Comparison of ENCODE assay signal across 23 mouse cellular contexts in genomic region chr8:105158084-105158483, GRCm38 (mm10). TPM values are rescaled to one million over a fixed set of nuclear protein-coding genes. Genes with fewer than 3 reads are reported as not detected.
DNase-seq lines count a peak whose midpoint lies in the region; ATAC-seq and TF ChIP-seq lines count a peak whose summit lies in the region.
"Had no signal": no experiment of that assay in that cellular context is flagged by ENCODE, and none has a peak within 500 bp of the region (broad histone marks: within the 10 kb centered on the region; RNA-seq: fewer than 3 reads in every experiment).

No protein-coding gene starts in this region.

- intact Hi-C loops in gastrocnemius, postnatal 14 days (cut with DNase I; ENCODE audit: low total_unique reads) = loop anchor here (5.0 kb wide), 1 partner anchor 49 kb away; no protein-coding TSS in a partner anchor

- no peaks in the 10 kb centered on the region for H3K36me3 ChIP-seq in liver, postnatal 0 days (replicated peaks; ENCODE audit: insufficient read depth, low read length)
- H3K36me3 ChIP-seq in liver, embryonic 12.5 days = no peaks in the 10 kb centered on the region
- H3K36me3 ChIP-seq in MEL (ENCODE audit: control insufficient read depth in 1 of 2, insufficient read depth in 2 of 2, low read length in 2 of 2) = no peaks in the 10 kb centered on the region
- H3K36me3 ChIP-seq: hindbrain, embryonic 15.5 days; limb, embryonic 15.5 days; lung, embryonic 15.5 days; neural tube, embryonic 12.5 days had no signal

- no peak overlapping the region for H3K27ac ChIP-seq in liver, postnatal 0 days (ENCODE audit: low read depth)
- H3K27ac ChIP-seq in liver, embryonic 12.5 days = no peak overlapping the region
- H3K27ac ChIP-seq in MEL (ENCODE audit: control insufficient read depth, low read depth, low read length) = no peak overlapping the region
- H3K27ac ChIP-seq: hindbrain, embryonic 15.5 days; limb, embryonic 15.5 days; lung, embryonic 15.5 days; neural tube, embryonic 12.5 days had no signal

- DNase-seq in liver, postnatal 0 days = no peak
- peak; percentile 15 to 24 for DNase-seq in B cell, adult 2 months
- peak; percentile 34 for DNase-seq in MEL (ENCODE audit: low read depth, low spot score)
- no peak for DNase-seq in frontal cortex, postnatal 10 days (ENCODE audit: low spot score in 2 of 2)
- DNase-seq in embryo, embryonic 9.5 days (ENCODE audit: extremely low spot score) = no peak
- no peak for DNase-seq in gastrocnemius, postnatal 14 days
- DNase-seq: forebrain, postnatal 0 days had no signal

- peak; percentile 35; the same call in 1 of the 2 replicates for ATAC-seq in liver, postnatal 0 days
- no peak for ATAC-seq in liver, embryonic 12.5 days
- peak; percentile 56; the same call in 1 of the 2 replicates for ATAC-seq in megakaryocyte progenitor cell, adult 5-6 weeks (replicated peaks; ENCODE audit: poor library complexity)
- ATAC-seq: forebrain, postnatal 0 days had no signal

- TF ChIP-seq EP300 in liver, postnatal 0 days (IDR thresholded peaks at IDR 0.05; ENCODE audit: low read depth) = no peak
- TF ChIP-seq EP300 in MEL (IDR thresholded peaks at IDR 0.05; ENCODE audit: low read depth in 1 of 2, low read length in 2 of 2) = no peak

- H3K4me1 ChIP-seq in liver, postnatal 0 days (ENCODE audit: insufficient read depth) = no peaks in the 10 kb centered on the region; the same call in 1 of the 2 replicates
- H3K4me1 ChIP-seq in liver, embryonic 12.5 days = 0 out of 2 replicates have a peak, but pooled peaks cover 3% of the 10 kb centered on the region
- H3K4me1 ChIP-seq in MEL (ENCODE audit: control insufficient read depth in 1 of 2, insufficient read depth in 2 of 2, low read length in 2 of 2) = 0 out of 4 replicates have a peak, but pooled peaks cover 0 to 2% of the 10 kb centered on the region in 2 experiments

- no peak for TF ChIP-seq POLR2A in MEL (IDR thresholded peaks at IDR 0.05; ENCODE audit: control insufficient read depth in 1 of 2, insufficient read depth in 1 of 2, low read depth in 1 of 2, low read length in 2 of 2, poor library complexity in 1 of 2)

- no peak overlapping the region for H3K9ac ChIP-seq in liver, postnatal 0 days (replicated peaks)
- H3K9ac ChIP-seq in liver, embryonic 12.5 days = no peak overlapping the region
- no peak overlapping the region for H3K9ac ChIP-seq in MEL (ENCODE audit: control insufficient read depth, low read depth, low read length, poor library complexity, severe bottlenecking)
- H3K9ac ChIP-seq: forebrain, postnatal 0 days; hindbrain, embryonic 15.5 days; limb, embryonic 15.5 days; lung, embryonic 15.5 days; neural tube, embryonic 12.5 days had no signal

- 62% methylated on average over 3 of the region's 3 CpGs for WGBS in liver, postnatal 0 days (ENCODE audit: insufficient replicate concordance)
- 57% methylated on average over 3 of the region's 3 CpGs for WGBS in liver, embryonic 12.5 days (ENCODE audit: insufficient replicate concordance)

- no peaks in the 10 kb centered on the region for H3K9me3 ChIP-seq in liver, postnatal 0 days (ENCODE audit: low read length)
- no peaks in the 10 kb centered on the region for H3K9me3 ChIP-seq in liver, embryonic 12.5 days (replicated peaks)
- H3K9me3 ChIP-seq in MEL (replicated peaks; ENCODE audit: insufficient read depth, low read length) = no peaks in the 10 kb centered on the region
- H3K9me3 ChIP-seq: hindbrain, embryonic 15.5 days; limb, embryonic 15.5 days; lung, embryonic 15.5 days; neural tube, embryonic 12.5 days had no signal

- no peak for TF ChIP-seq CTCF in liver, postnatal 0 days (IDR thresholded peaks at IDR 0.05; ENCODE audit: low read depth)
- TF ChIP-seq CTCF in MEL (IDR thresholded peaks at IDR 0.05 in 2 of 3, conservative IDR thresholded peaks at IDR 0.05 in 1 of 3; ENCODE audit: control insufficient read depth in 1 of 3, insufficient read depth in 1 of 3, low read depth in 2 of 3, low read length in 3 of 3, poor library complexity in 1 of 3, severe bottlenecking in 1 of 3) = no peak; a peak in 1 of 6 replicates

- TF ChIP-seq RAD21 in MEL (IDR thresholded peaks at IDR 0.05; ENCODE audit: low read depth, low read length) = no peak

- no peak overlapping the region for H3K4me2 ChIP-seq in liver, postnatal 0 days (ENCODE audit: low read depth, low read length)
- H3K4me2 ChIP-seq in liver, embryonic 12.5 days = no peak overlapping the region
- H3K4me2 ChIP-seq: heart, embryonic 11.5 days; hindbrain, embryonic 15.5 days; limb, embryonic 15.5 days; lung, embryonic 15.5 days; neural tube, embryonic 12.5 days had no signal

- H3K79me2 ChIP-seq in MEL (ENCODE audit: control insufficient read depth, insufficient read depth, low read length, poor library complexity) = no peaks in the 10 kb centered on the region

- H3K4me3 ChIP-seq in liver, postnatal 0 days (ENCODE audit: low read depth, low read length) = no peak overlapping the region
- H3K4me3 ChIP-seq in liver, embryonic 12.5 days = no peak overlapping the region
- no peak overlapping the region for H3K4me3 ChIP-seq in MEL (ENCODE audit: control insufficient read depth in 1 of 2, insufficient read depth in 1 of 2, low read depth in 2 of 2, low read length in 2 of 2)
- H3K4me3 ChIP-seq: erythroblast, embryonic 14.5 days; hindbrain, embryonic 15.5 days; limb, embryonic 15.5 days; lung, embryonic 15.5 days; neural tube, embryonic 12.5 days had no signal

- no peaks in the 10 kb centered on the region for H3K27me3 ChIP-seq in liver, postnatal 0 days (ENCODE audit: insufficient read depth, low read length)
- peaks cover 20% of the 10 kb centered on the region for H3K27me3 ChIP-seq in liver, embryonic 12.5 days (replicated peaks)
- H3K27me3 ChIP-seq in MEL (ENCODE audit: control insufficient read depth in 1 of 2, insufficient read depth in 2 of 2, low read length in 2 of 2) = peaks cover 0 to 2% of the 10 kb centered on the region in 2 experiments; a peak in 2 of 4 replicates
- H3K27me3 ChIP-seq: limb, embryonic 15.5 days; neural tube, embryonic 12.5 days had no signal

TF ChIP-seq in MEL, 35 proteins besides CTCF, POLR2A, EP300 and RAD21:
- TF ChIP-seq KAT2A (conservative IDR thresholded peaks at IDR 0.05; ENCODE audit: low read depth, low read length) = no peak
- TF ChIP-seq ZNF384 (IDR thresholded peaks at IDR 0.05; ENCODE audit: low read depth, low read length) = no peak
- no peak for TF ChIP-seq NRF1 (IDR thresholded peaks at IDR 0.05; ENCODE audit: insufficient read depth, low read depth, low read length, poor library complexity, severe bottlenecking)
- no peak for TF ChIP-seq TCF12 (IDR thresholded peaks at IDR 0.05; ENCODE audit: low read depth, low read length)
- no peak for TF ChIP-seq ETS1 (IDR thresholded peaks at IDR 0.05; ENCODE audit: low read depth, low read length)
- no peak for TF ChIP-seq GATA1 (IDR thresholded peaks at IDR 0.05; ENCODE audit: low read depth, low read length)
- no peak for TF ChIP-seq USF2 (IDR thresholded peaks at IDR 0.05; ENCODE audit: borderline replicate concordance in 1 of 2, insufficient read depth in 1 of 2, low read depth in 1 of 2, low read length in 2 of 2)
- no peak for TF ChIP-seq POLR2AphosphoS2 (IDR thresholded peaks at IDR 0.05; ENCODE audit: low read length)
- no peak for TF ChIP-seq CHD1 (IDR thresholded peaks at IDR 0.05; ENCODE audit: low read depth, low read length)
- TF ChIP-seq MYC (IDR thresholded peaks at IDR 0.05; ENCODE audit: low read depth, low read length) = no peak
- no peak for TF ChIP-seq JUND (IDR thresholded peaks at IDR 0.05; ENCODE audit: low read depth, low read length)
- no peak for TF ChIP-seq BHLHE40 (IDR thresholded peaks at IDR 0.05; ENCODE audit: borderline replicate concordance, low read depth, low read length)
- no peak for TF ChIP-seq GABPA (IDR thresholded peaks at IDR 0.05; ENCODE audit: low read depth, low read length)
- no peak for TF ChIP-seq MAX (IDR thresholded peaks at IDR 0.05; ENCODE audit: low read length)
- no peak for TF ChIP-seq ZMIZ1 (IDR thresholded peaks at IDR 0.05; ENCODE audit: low read depth, low read length)
- no peak for TF ChIP-seq RCOR1 (IDR thresholded peaks at IDR 0.05; ENCODE audit: low read depth, low read length)
- no peak for TF ChIP-seq MYB (IDR thresholded peaks at IDR 0.05; ENCODE audit: low read depth, low read length)
- no peak for TF ChIP-seq CHD2 (IDR thresholded peaks at IDR 0.05; ENCODE audit: low read length)
- no peak for TF ChIP-seq POLR2AphosphoS5 (IDR thresholded peaks at IDR 0.05; ENCODE audit: borderline replicate concordance, low read depth, low read length)

RNA-seq across cellular contexts. Expression of gene Cbfb, which starts 12.4 kb away (rescaled TPM):
- 10.6 and 10.7 TPM in 2 replicates for polyA plus RNA-seq in liver, postnatal 0 days (2015; fragmentation: Nextera tagmentation; extraction: Ambion mirVana)
- 19.1 and 19.6 TPM in 2 replicates for polyA plus RNA-seq in liver, embryonic 12.5 days (2016; fragmentation: Nextera tagmentation; extraction: Ambion mirVana)
- total RNA-seq in MEL (2012; rRNA removed) = 32.5 and 40.6 TPM in 2 replicates
- polyA plus RNA-seq in MEL (2012; ENCODE audit: insufficient read depth in 1 of 2, insufficient read length in 2 of 2, low read depth in 1 of 2, low replicate concordance in 2 of 2, missing spikeins in 1 of 2) = 10 to 100 TPM in 1 of 2 experiments, not detected in 1; 37.9 TPM
- total RNA-seq in megakaryocyte progenitor cell, adult 5-6 weeks (2015) = 146 and 152 TPM in 2 replicates
- 157 and 178 TPM in 2 replicates for total RNA-seq in megakaryocyte progenitor cell, adult 5-6 weeks (2017)
- 10 to 100 TPM; 37.2 TPM for total RNA-seq in gastrocnemius, postnatal 14 days (2021)

RNA-seq across cellular contexts. Expression of gene Ces4a, which starts 26.5 kb away (rescaled TPM):
- polyA plus RNA-seq in liver, postnatal 0 days (2015; fragmentation: Nextera tagmentation; extraction: Ambion mirVana) = 0.07 TPM in 1 of 2 replicates, not detected in the other
- polyA plus RNA-seq in liver, embryonic 12.5 days (2016; fragmentation: Nextera tagmentation; extraction: Ambion mirVana) = not detected in 2 replicates
- not detected in 2 replicates for total RNA-seq in MEL (2012; rRNA removed)
- not detected for polyA plus RNA-seq in MEL (2012; ENCODE audit: insufficient read depth in 1 of 2, insufficient read length in 2 of 2, low read depth in 1 of 2, low replicate concordance in 2 of 2, missing spikeins in 1 of 2)
- total RNA-seq in megakaryocyte progenitor cell, adult 5-6 weeks (2015) = not detected in 2 replicates
- total RNA-seq in megakaryocyte progenitor cell, adult 5-6 weeks (2017) = not detected in 2 replicates
- total RNA-seq in gastrocnemius, postnatal 14 days (2021) = not detected
- total RNA-seq: adrenal gland, adult 18-20 months; gastrocnemius, postnatal 36 days; heart, postnatal 25 days; layer of hippocampus, postnatal 25 days; left cerebral cortex, postnatal 25 days; midbrain, postnatal 0 days had no signal
- polyA plus RNA-seq: embryonic facial prominence, embryonic 11.5 days; erythroblast, embryonic 14.5 days; forebrain, postnatal 0 days; heart, embryonic 11.5 days; limb, embryonic 15.5 days; lung, embryonic 15.5 days; midbrain, postnatal 0 days; neural tube, embryonic 12.5 days; stomach, embryonic 16.5 days had no signal

Comparison
In these comparisons a context has a peak if more than half of its experiments do, and no peak if none do; other contexts are left out.
1. DNase-seq: peak in B cell, adult 2 months (2 of 2) and MEL (single experiment); none in liver, postnatal 0 days (single experiment), frontal cortex, postnatal 10 days (0 of 2), embryo, embryonic 9.5 days (single experiment) and gastrocnemius, postnatal 14 days (single experiment).